Mouse (Mus musculus) midbrain, embryonic 14.5 days (tissue): ENCODE results near the gene Ttc17. TPM values are rescaled to one million over a fixed set of nuclear protein-coding genes. Genes with fewer than 3 reads are reported as not detected.

Source experiments
- ATAC-seq: fragments of 200-750 bp; cut with Nextera tagmentation; 2 replicates; pipeline ENCODE4 v1.8.0; 2017; ENCODE audit warnings: moderate number of reproducible peaks, moderate library complexity; ENCODE audit not compliant: low FRiP score, low TSS enrichment
- DNase-seq: peaks from one replicate; pipeline ENCODE4 v3.0.0-alpha.2; 2015
- H3K27ac ChIP-seq: fragments of 300-500 bp; sonication (generic); replicated peaks from 2 replicates; pipeline ENCODE4 v1.5.1; 2014; ENCODE audit warnings: mild to moderate bottlenecking, low read depth, low read length, moderate library complexity
- H3K27me3 ChIP-seq: fragments of 300-500 bp; sonication (generic); 2 replicates; pipeline ENCODE4 v1.6.1; 2014; ENCODE audit warnings: low read length, control low read depth, mixed read lengths; ENCODE audit not compliant: control insufficient read depth, insufficient read depth
- H3K36me3 ChIP-seq: fragments of 300-500 bp; sonication (generic); 2 replicates; pipeline ENCODE4 v1.6.1; 2014; ENCODE audit warnings: low read length, control low read depth; ENCODE audit not compliant: control insufficient read depth, insufficient read depth
- H3K4me1 ChIP-seq: fragments of 300-500 bp; sonication (generic); 2 replicates; pipeline ENCODE4 v1.6.1; 2014; ENCODE audit warnings: mild to moderate bottlenecking, antibody characterized with exemption, low read length, control low read depth; ENCODE audit not compliant: control insufficient read depth, insufficient read depth
- H3K4me2 ChIP-seq: fragments of 300-500 bp; sonication (generic); 2 replicates; pipeline ENCODE4 v1.6.1; 2014; ENCODE audit warnings: mild to moderate bottlenecking, low read length, moderate library complexity
- H3K4me3 ChIP-seq: fragments of 300-500 bp; sonication (generic); replicated peaks from 2 replicates; pipeline ENCODE4 v1.5.1; 2014; ENCODE audit warnings: low read depth, low read length
- H3K9ac ChIP-seq: fragments of 300-500 bp; sonication (generic); replicated peaks from 2 replicates; pipeline ENCODE4 v1.6.1; 2014; ENCODE audit warnings: mild to moderate bottlenecking, low read length, moderate library complexity
- H3K9me3 ChIP-seq: fragments of 300-500 bp; sonication (generic); 2 replicates; pipeline ENCODE4 v1.6.1; 2016; ENCODE audit warnings: low read length, control low read depth, mixed read lengths; ENCODE audit not compliant: control insufficient read depth
- WGBS: fragments of 180-500 bp; shearing (Covaris S2); extraction: QIAGEN DNeasy Blood & Tissue Kit; methylation state at CpG from one replicate; pipeline ENCODE4 v1.1.7; 2014; 5-methylcytosine and 5-hydroxymethylcytosine counted together
- polyA plus RNA-seq: library from polyadenylated mRNA; unstranded; fragments of >200 nt; fragmentation: Nextera tagmentation; extraction: Ambion mirVana; gene quantifications from 2 replicates; pipeline ENCODE4 v1.2.1, GENCODE M21; 2014

Gene Ttc17
- polyA plus RNA-seq, 1 experiment from 2014 or later, result 29.2 TPM

DNA sequence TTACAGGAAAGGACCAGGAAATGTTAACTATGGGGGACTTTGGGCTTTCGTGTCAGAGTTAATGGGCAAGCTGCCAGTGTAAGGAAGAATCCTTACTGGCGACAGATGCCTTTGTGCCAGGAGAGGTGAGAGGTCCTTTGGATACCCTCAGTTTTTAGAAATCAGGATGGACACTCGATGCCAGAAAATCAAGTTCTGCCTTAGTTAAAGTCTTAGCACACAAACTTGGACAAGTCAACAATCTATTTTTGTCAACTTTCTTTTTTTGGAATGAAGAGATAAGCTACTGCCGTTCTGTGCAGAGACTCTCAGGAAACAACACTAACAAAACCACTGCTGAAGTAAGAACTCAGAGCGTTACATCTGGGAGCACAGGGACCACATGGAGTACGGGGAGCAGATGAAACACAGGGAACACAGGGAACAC, 58.3 kb downstream of the Ttc17 start:
- no peak overlapping the region for H3K27ac ChIP-seq
- H3K4me3 ChIP-seq, result no peak overlapping the region
- H3K27me3 ChIP-seq, result no peaks in the 10 kb centered on the region
- no peak for ATAC-seq
- no peak for DNase-seq
- H3K9me3 ChIP-seq, result no peaks in the 10 kb centered on the region
- WGBS, result 83% methylated on average over 6 of the region's 6 CpGs
- H3K36me3 ChIP-seq, result peaks cover 32% of the 10 kb centered on the region
- no peak overlapping the region for H3K9ac ChIP-seq
- no peak overlapping the region for H3K4me2 ChIP-seq
- no peaks in the 10 kb centered on the region for H3K4me1 ChIP-seq

DNA sequence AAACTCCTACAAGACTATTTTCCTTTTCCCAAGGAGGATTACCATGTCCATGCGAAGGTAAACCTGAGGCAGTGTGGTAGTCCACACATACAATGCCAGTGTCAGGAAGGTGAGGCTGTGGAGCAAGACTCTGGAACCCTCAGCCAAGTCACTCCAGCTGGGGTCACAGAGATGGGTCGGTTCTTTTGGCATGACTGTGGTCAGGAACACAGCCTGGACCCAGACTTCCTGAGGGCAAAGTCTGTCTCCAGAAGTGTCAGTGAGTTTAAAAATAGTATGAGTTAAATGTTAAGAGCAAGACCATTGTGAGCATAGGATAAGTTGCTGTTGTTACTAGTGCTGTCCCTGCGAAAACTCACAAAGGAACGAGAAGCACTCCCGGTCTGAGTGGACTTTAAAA, 59.7 kb downstream of the Ttc17 start:
- ATAC-seq, result no peak
- Histone ChIP-seq H3K4me2 (no peak overlapping the region), H3K9ac (no peak overlapping the region), H3K36me3 (peaks cover 39% of the 10 kb centered on the region), H3K27me3 (no peaks in the 10 kb centered on the region), H3K27ac (no peak overlapping the region), H3K9me3 (no peaks in the 10 kb centered on the region), H3K4me3 (no peak overlapping the region), H3K4me1 (no peaks in the 10 kb centered on the region)
- no peak for DNase-seq
- WGBS, result 91% methylated on average over 5 of the region's 5 CpGs

DNA sequence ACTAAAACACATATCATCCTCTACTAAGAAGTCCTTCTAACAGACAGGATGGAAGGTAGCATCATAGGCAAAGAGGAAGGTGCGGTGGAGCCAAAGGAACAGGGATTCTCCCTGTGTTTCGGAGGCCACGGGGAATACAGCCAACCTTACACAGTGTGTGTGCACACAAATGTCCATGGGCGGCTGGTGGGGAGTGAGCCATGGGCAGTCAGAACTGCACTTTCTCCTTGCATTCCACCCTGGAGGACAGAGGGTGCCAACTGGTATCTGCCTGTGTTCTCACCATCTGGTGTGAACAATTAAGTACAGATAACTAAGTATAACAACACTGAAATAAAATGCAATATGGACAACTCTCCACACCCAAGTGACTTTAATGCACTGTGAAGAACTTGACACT, 61.9 kb downstream of the Ttc17 start:
- Histone ChIP-seq H3K9ac (no peak overlapping the region), H3K4me2 (no peak overlapping the region), H3K9me3 (no peaks in the 10 kb centered on the region), H3K27ac (no peak overlapping the region), H3K27me3 (no peaks in the 10 kb centered on the region), H3K36me3 (peaks cover 44% of the 10 kb centered on the region), H3K4me3 (no peak overlapping the region), H3K4me1 (no peaks in the 10 kb centered on the region)
- WGBS, result 94% methylated on average over 4 of the region's 4 CpGs
- DNase-seq (no peak), ATAC-seq (no peak)

DNA sequence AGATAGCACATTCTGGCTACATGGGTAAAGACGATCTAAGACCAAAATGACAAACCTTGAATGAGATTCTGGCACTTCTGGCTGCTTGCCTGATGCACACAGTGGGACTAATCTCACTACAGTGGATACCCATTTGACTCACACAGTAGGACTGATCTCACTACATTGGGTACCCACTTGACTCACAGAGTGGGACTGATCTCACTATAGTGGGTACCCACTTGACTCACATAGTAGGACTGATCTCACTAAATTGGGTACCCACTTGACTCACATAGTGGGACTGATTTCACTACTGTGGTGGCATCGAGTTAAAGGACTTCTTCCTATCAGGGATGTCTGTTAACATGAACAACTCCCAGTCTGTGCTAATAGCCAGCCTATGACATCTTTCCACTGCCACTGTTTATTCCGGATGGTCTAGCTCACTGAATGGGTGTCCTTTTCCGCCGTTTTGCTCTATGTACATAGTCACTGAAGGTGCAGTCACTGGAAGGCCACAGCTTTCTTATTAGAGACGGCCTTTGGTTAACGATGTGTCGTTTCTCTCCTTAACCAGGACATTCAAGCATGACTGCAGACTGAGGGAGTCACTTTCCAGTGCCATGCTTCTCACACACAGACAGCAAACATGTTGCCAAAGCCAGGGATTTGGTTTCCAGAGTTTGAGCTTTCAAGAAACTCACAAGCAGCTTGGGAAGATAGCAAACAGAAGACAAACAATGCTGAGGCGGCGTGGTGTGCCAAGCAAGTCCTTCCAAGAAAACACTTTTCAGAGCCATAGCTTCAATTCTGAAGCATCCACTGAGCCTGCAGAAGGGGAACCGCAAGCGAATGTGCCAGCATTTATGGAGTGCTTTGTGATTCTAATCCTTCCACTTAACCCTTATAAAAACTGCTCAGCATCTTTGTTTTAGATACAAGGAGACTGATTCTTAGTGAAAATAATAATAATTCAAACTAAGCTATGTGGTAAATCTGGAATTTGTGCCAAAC, 62.9 kb downstream of the Ttc17 start:
- no peak overlapping the region for H3K4me2 ChIP-seq
- no peak for ATAC-seq
- no peak overlapping the region for H3K27ac ChIP-seq

DNA sequence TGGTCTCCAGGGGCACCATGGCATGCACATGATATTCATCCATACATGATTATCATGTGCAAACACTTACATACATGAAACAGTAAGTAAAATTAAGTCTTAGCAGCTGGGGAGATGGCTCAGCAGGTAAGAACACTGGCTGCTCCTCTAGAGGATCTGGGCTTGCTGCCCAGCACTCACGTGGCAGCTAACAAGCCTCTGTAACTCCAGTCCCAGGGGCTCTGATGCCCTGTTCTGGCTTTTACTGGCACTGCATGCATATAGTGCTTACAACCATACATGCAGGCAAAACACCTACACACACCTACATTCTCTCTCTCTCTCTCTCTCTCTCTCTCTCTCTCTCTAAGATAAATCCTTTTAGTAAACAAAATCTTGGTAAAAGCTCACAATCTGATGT, 65.7 kb downstream of the Ttc17 start:
- Histone ChIP-seq H3K36me3 (peaks cover 51% of the 10 kb centered on the region), H3K27ac (no peak overlapping the region), H3K4me2 (no peak overlapping the region), H3K4me3 (no peak overlapping the region), H3K9me3 (no peaks in the 10 kb centered on the region), H3K9ac (no peak overlapping the region), H3K27me3 (no peaks in the 10 kb centered on the region), H3K4me1 (no peaks in the 10 kb centered on the region)
- WGBS, result 79% methylated on average over 1 of the region's 1 CpGs
- no peak for DNase-seq
- no peak for ATAC-seq

More for the DNA sequence above, 62.9 kb downstream of the Ttc17 start:
- H3K27me3 ChIP-seq, result no peaks in the 10 kb centered on the region
- peaks cover 48% of the 10 kb centered on the region for H3K36me3 ChIP-seq
- no peak overlapping the region for H3K9ac ChIP-seq
- no peak for DNase-seq
- H3K9me3 ChIP-seq, result no peaks in the 10 kb centered on the region
- no peaks in the 10 kb centered on the region for H3K4me1 ChIP-seq
- H3K4me3 ChIP-seq, result no peak overlapping the region
- WGBS, result 86% methylated on average over 12 of the region's 12 CpGs

DNA sequence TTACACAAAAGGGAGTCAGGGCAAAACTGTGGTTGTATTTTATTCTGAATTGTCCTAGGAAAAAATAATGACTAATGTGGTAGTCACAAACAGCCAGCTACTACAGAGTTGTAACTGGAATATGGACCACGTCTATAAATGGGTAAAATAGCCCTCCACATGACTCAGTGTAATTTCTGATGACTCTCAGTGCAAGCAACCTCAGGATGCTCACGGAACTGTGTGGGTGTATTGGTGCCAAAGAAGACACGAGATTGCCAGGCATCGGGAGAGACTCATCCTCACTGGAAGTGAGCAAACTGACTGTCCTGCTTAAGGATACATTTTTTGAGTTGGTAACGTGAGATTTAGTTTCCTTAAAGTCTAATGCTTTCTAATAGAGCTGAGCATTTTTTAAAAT, 67.0 kb downstream of the Ttc17 start:
- Histone ChIP-seq H3K9me3 (no peaks in the 10 kb centered on the region), H3K4me2 (no peak overlapping the region), H3K36me3 (peaks cover 54% of the 10 kb centered on the region), H3K27ac (no peak overlapping the region), H3K4me3 (no peak overlapping the region), H3K9ac (no peak overlapping the region), H3K27me3 (no peaks in the 10 kb centered on the region), H3K4me1 (no peaks in the 10 kb centered on the region)
- DNase-seq (no peak), ATAC-seq (no peak)
- WGBS, result 94% methylated on average over 5 of the region's 5 CpGs

DNA sequence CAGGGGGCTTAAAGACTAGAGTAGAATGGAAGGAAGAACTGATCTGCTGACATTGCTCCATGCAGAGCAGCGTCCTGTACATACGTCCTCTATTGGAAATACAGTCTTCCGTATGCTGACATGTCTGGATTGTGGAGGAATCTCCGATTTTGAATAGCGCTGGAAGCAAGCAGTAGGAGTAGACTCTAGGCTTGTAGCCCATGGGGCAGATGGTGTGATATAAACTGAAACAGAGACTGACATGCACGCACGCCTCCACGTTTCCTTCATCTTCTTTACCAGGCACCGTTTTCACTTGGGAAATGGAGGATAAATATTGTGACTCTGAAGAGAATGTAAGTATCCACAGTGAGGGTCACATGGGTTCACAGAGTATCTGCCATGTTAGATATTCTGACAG, 70.2 kb downstream of the Ttc17 start:
- Histone ChIP-seq H3K36me3 (peaks cover 64% of the 10 kb centered on the region), H3K4me3 (no peak overlapping the region), H3K27ac (no peak overlapping the region), H3K9ac (no peak overlapping the region), H3K9me3 (no peaks in the 10 kb centered on the region), H3K27me3 (no peaks in the 10 kb centered on the region), H3K4me2 (no peak overlapping the region), H3K4me1 (no peaks in the 10 kb centered on the region)
- 97% methylated on average over 9 of the region's 9 CpGs for WGBS
- DNase-seq, result no peak
- ATAC-seq, result no peak

DNA sequence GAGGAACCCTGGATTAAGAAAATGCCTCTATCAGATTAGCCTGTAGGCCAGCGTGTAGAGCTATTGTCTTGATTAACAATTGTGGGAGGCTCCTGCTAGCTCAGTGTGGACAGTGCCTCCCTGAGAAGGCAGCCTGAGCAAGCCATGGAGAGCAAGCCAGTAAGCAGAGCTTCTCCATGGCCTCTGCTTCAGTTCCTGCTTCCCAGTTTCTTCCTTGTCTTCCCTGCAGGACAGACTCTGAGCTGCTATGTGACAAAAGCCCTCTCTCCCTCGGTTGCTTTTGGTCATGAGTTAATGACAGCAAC, 71.8 kb downstream of the Ttc17 start:
- H3K27me3 ChIP-seq, result no peaks in the 10 kb centered on the region
- WGBS, result 16% methylated on average over 2 of the region's 2 CpGs
- H3K36me3 ChIP-seq, result peaks cover 69% of the 10 kb centered on the region
- H3K27ac ChIP-seq, result no peak overlapping the region
- no peak overlapping the region for H3K4me2 ChIP-seq
- H3K4me1 ChIP-seq, result no peaks in the 10 kb centered on the region
- no peak overlapping the region for H3K4me3 ChIP-seq
- H3K9ac ChIP-seq, result no peak overlapping the region
- H3K9me3 ChIP-seq, result no peaks in the 10 kb centered on the region
- DNase-seq (no peak), ATAC-seq (no peak)
